Mouse (Mus musculus) kidney, adult 2 months (tissue): Measurements from ENCODE around the gene Gstt2.
"Not testable (repeated sequence)": the region's sequence is repeated elsewhere in the genome, so short reads cannot be mapped to it uniquely, and the experiment has no call there.

Experiments
- CTCF ChIP-seq: fragments of 200-500 bp; conservative IDR thresholded peaks from 2 replicates; pipeline ENCODE4 v1.5.1; 2011; ENCODE audit warnings: low read depth, mild to moderate bottlenecking, control low read depth, low read length, moderate library complexity, mixed read lengths; ENCODE audit not compliant: insufficient read depth, insufficient read length
- POLR2A ChIP-seq: fragments of 200-500 bp; IDR thresholded peaks from one replicate; pipeline ENCODE4 v1.6.1; 2011; ENCODE audit warnings: low read depth, low read length, control low read depth

DNA sequence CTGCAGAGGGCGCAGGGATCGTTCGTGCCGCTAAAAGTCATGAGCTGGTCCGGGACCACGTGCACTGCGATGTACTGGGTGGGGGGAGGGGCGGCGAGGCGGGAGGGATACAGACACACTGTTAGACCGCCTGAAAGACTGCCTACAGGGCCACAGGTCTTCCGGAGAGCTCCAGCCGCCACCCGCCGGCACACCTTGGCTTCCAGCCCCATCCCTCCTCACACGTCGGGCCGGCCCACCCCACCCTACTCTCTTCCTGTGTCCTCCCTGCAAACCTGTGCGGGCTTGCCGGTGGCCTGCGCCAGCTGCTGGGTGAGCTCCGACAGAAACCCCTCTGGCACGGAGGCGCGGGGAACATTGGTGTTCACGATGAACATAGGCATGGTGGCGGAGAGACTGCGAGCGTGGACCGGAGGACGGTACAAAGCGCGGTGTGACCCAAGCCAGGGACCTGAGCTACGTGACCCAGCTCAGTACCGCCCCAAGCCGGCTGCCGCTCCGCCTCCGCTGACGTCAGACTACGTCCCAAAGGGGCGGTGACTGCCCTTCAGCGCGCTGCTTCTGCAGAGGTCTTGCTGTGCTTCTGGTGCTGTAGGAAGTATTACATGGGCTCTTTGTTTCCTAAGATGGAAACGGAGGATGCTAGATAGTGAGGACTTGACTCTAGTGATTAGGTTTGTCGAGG is 22.7 kb upstream of the Gstt2 start, which contains the start of gene Mif:
- not testable (repeated sequence) for TF ChIP-seq POLR2A, CTCF
